Mouse (Mus musculus) thymus, adult 2 months (tissue): Measurements from ENCODE around the gene As3mt. TPM values are rescaled to one million over a fixed set of nuclear protein-coding genes. Genes with fewer than 3 reads are reported as not detected.
A peak's percentile ranks its signal among the peaks of the same experiment; 100 is the strongest.

Experiments used
- DNase-seq: peaks from one replicate; pipeline ENCODE4 v3.0.0; 2021
- H3K27ac ChIP-seq: fragments of 200-500 bp; 2 replicates; pipeline ENCODE4 v1.5.1; 2012; ENCODE audit warnings: low read length, control low read depth; ENCODE audit not compliant: control insufficient read depth, insufficient read depth
- H3K27me3 ChIP-seq: fragments of 200-500 bp; 2 replicates; pipeline ENCODE4 v1.6.1; 2012; ENCODE audit warnings: mild to moderate bottlenecking, low read length, moderate library complexity, mixed read lengths; ENCODE audit not compliant: control insufficient read depth, insufficient read depth
- H3K36me3 ChIP-seq: fragments of 200-500 bp; 2 replicates; pipeline ENCODE4 v1.6.1; 2012; ENCODE audit warnings: mild to moderate bottlenecking, low read length, moderate library complexity; ENCODE audit not compliant: control insufficient read depth, insufficient read depth
- H3K4me1 ChIP-seq: fragments of 200-500 bp; replicated peaks from 2 replicates; pipeline ENCODE4 v1.6.1; 2012; ENCODE audit warnings: low read length; ENCODE audit not compliant: control insufficient read depth, insufficient read depth
- H3K4me3 ChIP-seq: fragments of 200-500 bp; 2 replicates; pipeline ENCODE4 v1.5.1; 2012; ENCODE audit warnings: mild to moderate bottlenecking, low read length, control low read depth, moderate library complexity; ENCODE audit not compliant: control insufficient read depth, insufficient read depth
- CTCF ChIP-seq: fragments of 200-500 bp; IDR thresholded peaks from 2 replicates; pipeline ENCODE4 v1.5.1; 2012; ENCODE audit warnings: mild to moderate bottlenecking, control low read depth, low read length, moderate library complexity, borderline replicate concordance; ENCODE audit not compliant: control insufficient read depth, poor library complexity, insufficient read depth; ENCODE audit errors: extremely low read depth
- POLR2A ChIP-seq: fragments of 200-500 bp; IDR thresholded peaks from 2 replicates; pipeline ENCODE4 v1.6.1; 2012; ENCODE audit warnings: mild to moderate bottlenecking, low read length, control low read depth, moderate library complexity; ENCODE audit not compliant: control insufficient read depth, poor library complexity, insufficient read depth; ENCODE audit errors: extremely low read depth
- WGBS: fragments of 180-500 bp; shearing (Covaris S2); methylation state at CpG from one replicate; pipeline ENCODE4 v1.1.7; 2018; 5-methylcytosine and 5-hydroxymethylcytosine counted together
- polyA plus RNA-seq: library from polyadenylated mRNA; depleted of rRNA; stranded (reverse); fragments of >200 nt; gene quantifications from 2 replicates; pipeline ENCODE4 v1.2.3, GENCODE M21; 2012; rRNA removed

The As3mt gene
- polyA plus RNA-seq = 9.5 and 9.6 TPM in 2 replicates

- Histone ChIP-seq H3K36me3 (no peaks in the 10 kb centered on the region), H3K27me3 (no peaks in the 10 kb centered on the region), H3K4me1 (peaks cover 16% of the 10 kb centered on the region), H3K4me3 (peak within 1 kb of the TSS; percentile 60), H3K27ac (no peak within 1 kb of the TSS)
- WGBS = 10% methylated on average over 31 of the region's 31 CpGs
- DNase-seq = peak; percentile 68
- TF ChIP-seq POLR2A (no peak), CTCF (no peak)
Observed at GRCm38 (mm10) chr19:46707296-46708151, at the start of gene As3mt. TSS of gene As3mt (plus strand) at chr19:46707458.

- Histone ChIP-seq H3K27ac (no peak overlapping the region), H3K4me1 (peaks cover 19% of the 10 kb centered on the region), H3K4me3 (no peak overlapping the region), H3K27me3 (no peaks in the 10 kb centered on the region), H3K36me3 (peaks cover 20% of the 10 kb centered on the region)
- no peak for TF ChIP-seq CTCF
- WGBS = 97% methylated on average over 7 of the region's 7 CpGs
- DNase-seq = no peak
Observed at GRCm38 (mm10) chr19:46658348-46658747, 48.9 kb upstream of the As3mt start.

DNA sequence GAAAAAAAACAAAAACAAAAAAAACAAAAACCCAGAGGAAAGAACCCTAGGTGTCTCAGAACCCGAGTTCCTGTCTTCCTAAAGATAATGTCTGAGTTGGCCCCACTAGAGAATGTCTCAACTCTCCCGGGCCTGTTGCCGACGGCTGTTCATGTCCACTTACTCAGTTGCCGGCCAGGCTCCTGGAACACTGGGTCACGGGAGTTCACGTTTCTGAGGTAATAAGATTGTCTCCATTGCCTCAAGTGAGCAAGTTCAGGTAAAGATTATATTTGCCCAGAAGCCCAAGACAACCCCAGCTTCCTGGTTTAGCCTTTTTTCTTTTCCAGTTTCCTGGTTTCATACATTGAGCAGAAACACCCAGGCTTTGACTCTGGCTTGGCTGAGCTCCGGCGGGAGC lies 48.4 kb upstream of the As3mt start:
- H3K27me3 ChIP-seq = no peaks in the 10 kb centered on the region
- H3K4me1 ChIP-seq = peaks cover 15% of the 10 kb centered on the region
- no peak for DNase-seq
- H3K36me3 ChIP-seq = peaks cover 20% of the 10 kb centered on the region
- WGBS = 93% methylated on average over 9 of the region's 9 CpGs
- no peak overlapping the region for H3K27ac ChIP-seq
- H3K4me3 ChIP-seq = no peak overlapping the region
- TF ChIP-seq CTCF (no peak), POLR2A (no peak)

DNA sequence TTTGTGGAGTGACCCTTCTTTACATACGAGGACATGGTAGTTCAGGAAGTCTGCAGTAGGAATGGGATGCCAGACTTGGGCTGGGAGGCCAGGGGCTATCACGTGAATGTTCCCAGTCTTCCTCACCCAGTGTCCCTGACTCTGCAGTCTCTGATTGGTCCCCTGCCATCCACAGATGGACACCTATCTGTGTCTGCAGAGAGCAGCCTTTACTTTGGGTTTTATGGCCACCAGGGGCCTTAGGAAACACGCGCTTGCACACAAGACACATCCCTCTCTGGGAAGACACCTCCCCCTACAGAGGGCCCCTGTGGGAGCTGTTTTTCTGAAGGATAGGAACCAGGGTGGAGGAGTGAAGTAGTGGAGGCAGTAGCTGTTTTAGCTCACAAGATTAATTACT lies 45.7 kb upstream of the As3mt start:
- peaks cover 1% of the 10 kb centered on the region; the same call in 1 of the 2 replicates for H3K36me3 ChIP-seq
- WGBS = 83% methylated on average over 4 of the region's 4 CpGs
- H3K4me3 ChIP-seq = no peak overlapping the region
- H3K27me3 ChIP-seq = no peaks in the 10 kb centered on the region
- H3K4me1 ChIP-seq = no peaks in the 10 kb centered on the region
- no peak for DNase-seq
- TF ChIP-seq CTCF (no peak), POLR2A (no peak)
- H3K27ac ChIP-seq = no peak overlapping the region

- Histone ChIP-seq H3K36me3 (no peaks in the 10 kb centered on the region), H3K27ac (no peak overlapping the region), H3K27me3 (no peaks in the 10 kb centered on the region), H3K4me1 (no peaks in the 10 kb centered on the region), H3K4me3 (no peak overlapping the region)
- TF ChIP-seq CTCF (no peak), POLR2A (no peak)
- 80% methylated on average over 8 of the region's 8 CpGs for whole genome bisulfite sequencing
- DNase-seq = no peak
Observed at GRCm38 (mm10) chr19:46662214-46662613, 45.0 kb upstream of the As3mt start.

- DNase-seq = no peak
- H3K27me3 ChIP-seq = no peaks in the 10 kb centered on the region
- no peaks in the 10 kb centered on the region for H3K36me3 ChIP-seq
- 84% methylated on average over 6 of the region's 6 CpGs for WGBS
- no peaks in the 10 kb centered on the region for H3K4me1 ChIP-seq
- H3K4me3 ChIP-seq = no peak overlapping the region
- H3K27ac ChIP-seq = no peak overlapping the region
- no peak for TF ChIP-seq POLR2A
- no peak for TF ChIP-seq CTCF
Observed at GRCm38 (mm10) chr19:46662784-46663183, 44.5 kb upstream of the As3mt start.
